Mouse (Mus musculus): ENCODE data around the gene Flvcr2.

Flvcr2 gene

GRCm38 (mm10) chr12:85859511-85860189 lies 113.3 kb downstream of the Flvcr2 start:
- DNase-seq (ENCODE audit: low spot score): no peak

GRCm38 (mm10) chr12:85862514-85862913 lies 116.2 kb downstream of the Flvcr2 start:
- no peak for DNase-seq (ENCODE audit: low spot score)

Measured in ovary, postnatal 36 days (tissue).